Mouse (Mus musculus) adrenal gland (tissue): Measurements from ENCODE around the gene Ptpn6.

Experiments
- intact Hi-C: fragments of 180-260 bp; cut with DNase I; formaldehyde crosslinking; loops from one replicate; pipeline ENCODE4 v1.15.1; 2025
- microRNA-seq, 2 experiments: library from miRNA; unstranded; fragments of <30 nt; microRNA quantifications; one replicate each; pipeline ENCODE4; 2019

The Ptpn6 gene

DNA sequence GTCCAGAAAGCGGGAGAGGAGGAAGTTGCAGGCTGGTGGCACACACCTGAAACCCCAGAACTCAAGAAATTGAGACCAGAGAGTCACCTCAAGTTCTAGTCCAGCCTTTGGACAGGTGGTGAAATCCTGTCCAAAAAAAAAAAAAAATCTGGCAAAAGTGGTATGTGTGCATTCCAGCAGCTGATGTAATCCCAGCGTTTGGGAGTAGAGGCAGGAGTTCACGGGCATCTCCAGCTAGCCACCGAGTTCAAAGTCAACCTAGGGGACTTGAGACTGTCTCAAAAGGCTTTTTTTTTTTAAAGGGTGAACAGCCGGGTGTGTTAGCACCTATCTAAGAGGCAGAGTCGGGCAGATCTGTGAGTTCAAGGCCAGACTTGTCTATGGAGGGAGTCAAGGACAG is 62.3 kb downstream of the Ptpn6 start:
- intact Hi-C loops = no loop called here

DNA sequence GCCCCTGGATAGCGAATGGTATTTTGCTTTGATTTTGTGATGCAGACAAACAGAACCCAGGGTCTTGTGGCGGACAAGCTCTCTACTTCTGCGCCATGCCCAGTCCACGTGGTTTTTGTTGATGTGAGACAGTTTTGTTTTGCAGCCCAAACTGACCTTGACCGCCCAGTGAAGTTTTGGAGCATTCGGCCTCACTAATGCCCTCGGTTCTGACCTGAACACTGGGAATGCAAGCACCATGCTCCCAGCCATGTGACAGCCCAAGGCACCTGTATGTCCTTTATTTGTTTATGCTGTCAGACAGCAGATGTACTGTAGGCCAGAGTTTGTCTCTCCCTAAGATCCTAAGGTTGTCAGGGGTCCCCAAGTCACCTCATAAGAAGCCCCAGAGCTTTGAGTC is 63.9 kb downstream of the Ptpn6 start:
- intact Hi-C loops = no loop called here

DNA sequence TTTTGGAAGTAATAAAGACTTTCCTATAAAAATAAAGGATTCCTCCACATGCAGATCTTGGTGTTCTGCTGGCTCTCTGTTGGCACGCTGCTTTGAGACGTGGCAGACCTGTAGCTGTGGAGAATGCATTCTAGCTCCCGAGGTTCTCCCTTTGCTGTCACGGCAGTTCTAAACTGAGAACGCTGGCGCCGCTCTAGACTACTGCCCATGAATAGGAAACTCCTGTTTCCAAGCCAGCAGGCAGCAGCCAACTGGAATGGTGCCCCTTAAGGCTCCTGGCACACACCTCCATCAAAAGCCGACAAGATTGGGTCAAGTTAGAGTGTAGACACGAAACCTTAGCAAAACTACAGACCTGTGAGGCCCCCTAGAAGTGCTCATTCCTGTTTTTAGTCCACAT is 64.9 kb downstream of the Ptpn6 start:
- intact Hi-C loops = no loop called here

DNA sequence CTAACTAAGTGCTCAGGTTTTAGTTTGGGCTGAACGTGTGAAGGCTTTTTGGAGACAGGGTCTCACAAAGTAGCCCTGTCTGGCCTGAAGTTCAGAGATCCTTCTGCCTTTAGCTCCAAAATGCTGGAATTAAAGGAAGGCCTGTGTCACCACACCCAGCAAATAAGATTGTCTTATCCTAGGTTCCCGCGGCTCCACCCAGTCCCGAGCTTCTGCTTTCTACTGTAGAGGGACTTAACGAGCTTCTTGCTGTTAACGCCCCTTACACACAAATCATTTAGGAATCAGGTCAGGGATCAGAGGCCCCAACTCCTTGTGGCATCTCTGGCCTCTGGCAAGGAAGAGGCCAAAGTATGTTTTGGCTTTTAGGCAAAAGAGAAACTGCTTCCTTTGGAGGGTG is 66.4 kb downstream of the Ptpn6 start:
- intact Hi-C loops = no loop called here

Small RNA genes within 50 kb of the gene (microRNA-seq; reads per million reads assigned to microRNA genes)
- gene Mir141 (3.8 to 6.0 reads per million in 2 experiments), gene Mir200c (16.0 to 22.0 reads per million in 2 experiments)
